Mouse (Mus musculus) layer of hippocampus, postnatal 25 days (tissue): ENCODE results near the gene Cfap77. TPM values are rescaled to one million over a fixed set of nuclear protein-coding genes. Genes with fewer than 3 reads are reported as not detected.

Source experiments
- DNase-seq, 2 experiments: peaks; one replicate each; pipeline ENCODE4 v3.0.0; 2022; ENCODE audit warnings: mixed read lengths in 2 of 2, low spot score in 1 of 2; ENCODE audit errors: extremely low spot score in 1 of 2
- total RNA-seq, 2 experiments: library from RNA; stranded (reverse); gene quantifications; 2 replicates each; pipeline ENCODE4 v1.2.3; 2021

Gene Cfap77
- total RNA-seq, 2 experiments from 2014 or later = 0.54 to 0.80 TPM

DNA sequence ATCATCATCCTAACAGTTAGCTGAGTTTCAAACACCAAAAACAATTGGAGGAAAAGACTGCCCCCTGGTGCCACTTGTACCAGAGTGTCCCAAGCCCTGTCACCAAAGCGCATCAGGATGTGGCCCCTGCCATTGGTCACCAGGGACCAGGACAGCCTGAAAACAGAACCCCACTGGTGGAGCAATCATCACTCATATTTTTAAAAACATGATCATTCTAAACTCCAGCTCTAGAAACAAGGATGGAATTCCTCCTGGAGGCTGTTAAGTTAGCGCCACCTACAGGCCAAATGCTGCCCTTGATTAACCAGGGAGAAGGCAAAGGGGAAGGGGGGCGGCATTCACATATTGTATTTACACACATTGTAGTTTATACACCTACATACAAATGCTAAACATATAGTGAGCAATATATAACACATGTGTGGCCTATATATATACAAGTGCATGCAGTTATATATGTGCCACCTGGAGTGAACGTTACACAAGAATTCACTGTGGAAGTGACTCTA, 1.9 kb downstream of the Cfap77 start:
- peak; percentile 34 to 76 for DNase-seq

DNA sequence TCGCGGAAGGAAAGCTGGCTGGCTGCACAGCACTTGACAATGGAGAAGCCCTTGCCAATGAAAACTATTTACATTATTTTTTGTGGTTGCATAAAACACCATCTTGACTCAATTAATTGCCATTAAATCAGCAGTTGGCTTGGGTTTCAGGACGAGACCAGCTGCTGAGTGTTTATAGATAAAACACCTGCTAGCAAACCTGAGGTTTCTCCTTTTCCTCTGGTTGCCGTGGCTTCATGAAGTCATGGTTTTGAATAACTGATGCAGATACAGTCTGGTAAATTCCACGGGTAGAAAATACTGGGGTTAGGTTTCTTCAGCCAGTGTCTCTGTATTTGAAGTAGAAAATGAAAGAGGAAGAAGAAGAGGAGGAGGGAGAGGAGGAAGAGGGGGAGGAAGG, 2.9 kb downstream of the Cfap77 start:
- DNase-seq = no peak

DNA sequence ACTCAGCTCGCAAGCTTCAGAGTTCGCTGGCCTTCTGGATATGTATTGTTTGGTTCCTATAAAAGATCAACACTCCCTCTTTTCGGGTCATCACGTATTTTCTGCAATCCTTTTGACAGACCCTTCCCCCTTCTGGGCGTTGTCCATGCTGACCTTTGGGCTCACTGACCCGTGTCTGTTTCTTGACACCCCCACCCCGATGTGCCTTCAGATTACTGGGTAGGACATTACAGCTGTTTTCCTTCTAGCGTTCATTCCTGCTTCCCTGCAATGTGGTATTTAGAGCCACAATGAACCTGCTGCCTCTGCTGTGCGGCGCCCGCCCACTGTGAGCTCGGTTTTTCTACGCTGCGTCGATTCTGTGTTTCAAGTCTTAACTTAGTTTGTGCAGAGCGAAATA, 8.7 kb downstream of the Cfap77 start:
- DNase-seq = no peak

DNA sequence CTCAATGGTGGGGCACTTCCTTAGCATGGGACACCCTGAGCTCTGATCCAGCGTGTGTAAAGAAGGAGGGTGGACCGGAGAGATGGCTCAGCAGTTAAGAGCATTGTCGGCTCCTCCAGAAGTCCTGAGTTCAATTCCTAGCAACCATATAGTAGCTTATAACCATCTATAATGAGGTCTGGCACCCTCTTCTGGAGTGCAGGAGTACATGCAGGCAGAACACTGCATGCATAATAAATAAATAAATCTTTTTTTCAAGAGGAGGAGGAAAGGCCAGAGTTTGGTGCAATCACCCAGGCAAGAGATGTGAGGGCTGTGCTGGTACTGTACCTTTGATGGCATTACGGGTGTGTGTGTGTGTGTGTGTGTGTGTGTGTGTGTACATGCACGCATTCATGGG, 12.7 kb downstream of the Cfap77 start:
- no peak for DNase-seq

DNA sequence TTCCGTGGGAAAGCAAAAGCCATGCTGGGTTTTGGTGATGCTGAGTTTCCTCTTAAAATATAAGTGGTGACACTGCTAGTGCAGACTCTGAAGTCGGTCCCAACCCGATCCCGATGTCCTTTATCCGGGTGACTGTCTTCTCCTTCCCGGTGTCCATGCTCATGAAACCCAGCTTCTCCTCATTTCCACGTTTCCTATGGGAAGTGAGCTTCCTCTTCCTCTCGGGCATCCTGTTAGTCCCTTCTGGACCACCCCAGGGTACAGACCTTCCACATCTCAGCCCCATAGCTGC, 13.4 kb downstream of the Cfap77 start:
- DNase-seq = no peak

DNA sequence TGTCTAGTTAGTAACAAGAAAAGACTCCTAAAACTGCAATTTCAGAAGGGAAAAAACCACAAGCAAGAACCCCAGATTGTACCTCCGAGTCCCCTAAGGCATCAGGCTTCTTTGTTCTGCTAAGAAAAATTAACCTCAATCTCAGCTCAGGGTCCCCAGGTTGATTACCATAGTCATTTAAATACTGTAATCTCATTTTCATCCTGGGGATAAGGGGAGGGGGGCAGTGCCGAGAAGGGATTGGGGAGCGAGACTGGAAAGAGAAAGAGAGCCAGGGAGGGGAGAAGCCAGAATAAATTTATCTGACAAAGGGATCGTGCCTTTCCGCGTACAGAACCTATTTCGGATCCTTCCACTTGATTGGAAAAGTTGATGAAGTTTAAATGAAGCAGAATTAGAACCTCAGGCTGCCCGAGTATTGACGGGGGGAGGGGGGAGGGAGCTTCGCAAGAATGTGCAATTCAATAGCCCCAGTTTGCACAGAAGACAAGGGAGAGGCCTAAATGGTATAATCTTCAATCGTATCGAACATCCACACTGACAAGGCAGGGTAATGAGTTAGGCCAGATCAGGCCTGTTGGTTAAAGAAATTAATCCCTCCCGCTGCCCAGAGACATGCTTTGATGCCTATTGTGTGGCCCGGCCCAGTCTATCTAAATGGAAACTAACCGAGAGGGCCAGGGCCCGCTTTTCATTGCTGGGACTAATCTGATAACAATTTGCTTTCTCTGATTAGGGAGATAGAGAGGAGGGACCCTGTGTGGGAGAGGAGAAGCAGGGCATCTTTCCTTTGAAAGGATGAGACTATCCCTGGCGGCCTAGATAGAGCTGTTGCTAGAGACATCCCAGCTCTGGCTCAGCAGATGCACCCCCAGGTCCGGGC, 14.0 kb downstream of the Cfap77 start:
- DNase-seq = no peak

DNA sequence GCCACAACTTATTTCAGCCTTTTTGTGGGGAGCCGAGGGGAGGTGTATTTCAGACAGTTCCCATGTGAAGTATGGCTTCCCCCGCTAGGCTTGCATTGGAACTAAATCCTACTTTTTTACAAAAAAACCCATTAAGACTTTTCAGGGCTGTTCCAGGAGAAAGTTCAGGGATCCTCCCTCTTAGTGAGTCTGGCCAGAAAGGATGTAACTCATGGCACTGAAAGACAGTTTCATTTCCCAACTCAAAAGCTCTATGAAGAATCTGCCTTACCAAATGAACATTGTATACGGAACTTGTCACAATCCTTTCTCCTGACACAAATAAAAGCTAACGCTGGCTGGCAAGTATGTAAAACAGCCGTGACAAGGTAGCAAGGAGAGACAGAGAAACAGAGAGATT, 15.1 kb downstream of the Cfap77 start:
- no peak for DNase-seq

DNA sequence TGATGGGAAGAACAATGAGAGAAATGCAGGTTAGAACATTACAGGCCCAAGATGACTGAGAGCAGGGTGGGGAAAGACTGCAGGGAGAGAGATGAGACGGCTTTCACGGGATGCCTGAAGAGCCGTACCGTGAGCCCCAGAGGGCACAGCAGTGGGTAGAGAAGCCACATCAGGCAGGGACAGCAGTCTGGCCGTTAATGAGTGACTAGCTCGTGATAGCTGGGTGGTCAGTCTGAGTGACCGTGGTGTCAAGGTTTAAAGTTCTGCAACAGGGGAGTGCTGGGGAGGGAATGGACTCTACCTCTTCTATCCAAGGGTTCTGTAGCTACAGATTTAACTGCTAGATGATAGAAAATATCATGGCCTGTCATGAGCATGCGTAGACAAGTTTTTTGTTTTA, 19.2 kb downstream of the Cfap77 start:
- no peak for DNase-seq

DNA sequence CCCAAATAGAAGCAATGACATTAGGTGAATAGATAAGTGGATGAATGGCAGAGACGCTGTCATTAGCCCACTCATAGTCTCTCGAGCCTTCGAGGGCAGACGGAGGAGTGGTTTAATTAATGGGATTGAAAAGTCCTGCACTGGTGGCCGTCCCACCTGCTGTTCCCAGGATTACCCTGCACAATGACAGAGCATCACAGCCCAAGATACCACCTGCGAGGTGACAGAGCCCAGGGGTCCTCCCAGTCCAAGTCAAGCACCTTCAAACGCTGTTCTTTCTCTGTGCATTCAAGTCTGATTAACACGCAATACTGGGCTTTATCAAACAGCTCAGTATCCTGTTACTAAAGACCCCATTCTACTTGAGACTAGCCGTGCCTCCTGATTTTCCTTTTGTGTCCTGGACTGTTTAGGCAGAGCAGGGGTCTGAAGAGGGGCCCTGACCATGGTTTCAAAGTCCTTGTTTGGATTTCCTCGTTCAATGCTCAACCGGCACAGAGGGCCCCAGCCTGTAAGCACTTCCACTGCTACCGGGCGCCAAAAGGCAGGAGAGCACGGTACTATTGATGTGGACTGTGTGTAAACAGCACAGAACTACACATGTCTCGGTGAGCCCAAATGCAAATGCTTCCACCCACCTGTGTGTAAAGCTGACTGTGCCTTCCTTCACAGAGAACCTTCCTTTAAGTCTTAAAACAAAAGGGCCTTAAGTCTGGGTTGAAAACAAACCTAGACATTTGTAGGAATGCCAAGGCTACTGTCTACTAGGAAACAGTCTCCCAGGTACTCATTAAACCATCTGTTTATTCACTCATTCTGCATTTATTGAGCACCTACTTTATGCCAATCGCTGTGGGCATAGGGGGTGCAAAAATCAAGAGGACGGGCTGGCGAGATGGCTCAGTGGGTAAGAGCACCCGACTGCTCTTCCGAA, 20.1 kb downstream of the Cfap77 start:
- DNase-seq = no peak

DNA sequence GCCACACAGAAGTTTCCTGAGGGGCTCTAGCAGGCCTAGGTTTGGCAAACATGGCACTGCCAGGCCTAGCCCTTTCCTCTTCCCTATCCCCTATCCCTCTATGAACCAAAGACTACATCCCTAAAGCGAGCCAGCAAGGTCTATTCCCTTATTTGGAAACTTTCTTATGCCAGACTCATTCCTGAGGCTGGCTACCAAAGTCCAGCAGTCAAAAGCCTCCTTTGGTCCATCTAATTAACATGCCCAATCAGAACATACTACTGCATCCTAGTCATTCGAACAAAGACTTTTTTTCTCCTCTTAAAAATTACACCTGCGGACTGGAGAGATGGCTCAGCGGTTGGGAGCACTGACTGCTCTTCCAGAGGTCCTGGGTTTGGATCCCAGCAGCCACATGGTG, 22.9 kb downstream of the Cfap77 start:
- no peak for DNase-seq

DNA sequence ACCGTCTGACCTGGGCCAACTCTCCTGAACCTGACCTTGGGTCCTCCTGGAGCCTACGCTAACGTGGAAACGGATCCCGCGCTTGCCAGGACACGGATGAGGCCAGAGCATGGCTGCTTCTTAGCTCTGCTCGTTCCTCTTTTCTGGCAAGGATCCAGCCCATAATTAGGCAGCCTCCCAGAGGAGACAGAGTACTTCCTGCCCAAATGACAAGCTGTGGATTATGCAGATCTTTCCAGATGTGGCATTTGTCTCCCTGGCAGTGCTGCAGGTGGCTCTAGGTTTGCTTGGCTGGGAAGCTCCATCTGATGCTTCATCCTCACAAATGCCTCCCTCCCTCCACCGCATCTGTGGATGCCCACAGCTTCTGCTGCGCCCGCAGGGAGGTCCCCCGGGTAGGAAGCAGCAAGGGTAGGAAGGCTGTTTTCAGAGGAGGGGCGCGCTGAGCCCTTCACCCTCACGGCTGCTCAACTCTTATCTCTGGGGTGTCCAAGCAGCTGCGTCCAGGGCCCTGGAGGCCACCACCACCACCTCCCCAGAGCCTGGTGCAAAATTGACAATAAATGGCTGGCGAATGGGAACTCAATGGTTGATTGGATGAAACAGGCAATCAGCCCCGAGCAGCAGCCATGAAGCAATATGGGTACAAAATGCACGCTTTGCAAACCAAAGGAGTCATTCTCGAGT, 24.7 kb downstream of the Cfap77 start:
- no peak for DNase-seq

DNA sequence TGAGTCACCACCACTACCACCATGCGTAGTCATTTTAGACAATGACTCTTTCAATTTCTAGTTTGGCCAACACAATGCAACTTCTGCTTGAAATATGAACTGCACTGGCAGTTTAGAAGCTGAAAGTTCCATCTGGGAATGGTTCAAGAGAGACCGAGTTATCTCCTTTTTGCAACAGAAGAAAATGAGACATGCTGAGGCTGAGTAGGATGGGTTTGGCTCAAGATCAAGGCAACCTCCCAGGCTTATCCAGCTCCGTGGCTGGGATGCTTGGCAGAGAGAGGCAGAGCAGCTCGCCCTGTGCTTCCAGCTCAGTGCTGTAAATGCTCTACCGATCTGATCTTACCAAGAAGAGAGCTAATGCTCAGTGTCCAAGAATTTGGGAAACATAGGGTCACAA, 29.6 kb downstream of the Cfap77 start:
- DNase-seq = no peak

DNA sequence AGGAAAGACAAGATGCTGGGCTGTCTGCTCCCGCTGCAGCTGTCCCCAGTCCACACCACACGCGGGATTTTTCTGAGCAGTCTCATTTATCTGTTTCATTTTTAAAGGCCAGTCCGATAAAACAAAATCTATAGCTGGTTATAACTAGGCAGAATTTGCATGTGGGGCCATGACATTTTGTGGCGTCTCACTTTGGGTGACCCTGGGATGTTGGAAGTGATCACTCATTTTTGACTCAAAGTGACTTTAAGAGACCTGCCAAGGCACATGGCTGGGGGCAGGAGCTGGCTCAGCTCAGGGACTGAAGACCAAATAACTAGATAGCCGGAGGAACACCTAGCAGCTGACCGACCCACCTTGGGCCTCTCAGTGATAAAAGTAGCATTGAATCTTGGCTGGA, 31.9 kb downstream of the Cfap77 start:
- no peak for DNase-seq

DNA sequence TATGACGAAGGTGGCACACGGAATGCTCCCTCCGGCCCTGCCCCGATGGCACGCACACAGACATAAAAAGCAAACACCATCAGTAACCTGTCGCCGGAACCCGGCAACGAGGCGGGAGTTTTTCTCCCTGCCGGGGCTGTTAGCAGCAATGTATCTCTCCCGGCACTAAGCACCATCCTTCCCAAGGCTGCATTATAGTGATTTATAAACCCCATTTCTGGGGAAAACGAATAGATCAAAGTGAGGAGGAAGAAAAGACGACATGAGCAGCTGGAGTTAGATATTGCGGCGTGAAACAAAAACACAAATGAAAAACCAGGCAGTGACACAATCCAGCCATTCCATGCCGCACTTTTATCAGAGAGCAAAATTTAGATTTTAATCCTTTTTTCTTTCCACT, 33.8 kb downstream of the Cfap77 start:
- no peak for DNase-seq

DNA sequence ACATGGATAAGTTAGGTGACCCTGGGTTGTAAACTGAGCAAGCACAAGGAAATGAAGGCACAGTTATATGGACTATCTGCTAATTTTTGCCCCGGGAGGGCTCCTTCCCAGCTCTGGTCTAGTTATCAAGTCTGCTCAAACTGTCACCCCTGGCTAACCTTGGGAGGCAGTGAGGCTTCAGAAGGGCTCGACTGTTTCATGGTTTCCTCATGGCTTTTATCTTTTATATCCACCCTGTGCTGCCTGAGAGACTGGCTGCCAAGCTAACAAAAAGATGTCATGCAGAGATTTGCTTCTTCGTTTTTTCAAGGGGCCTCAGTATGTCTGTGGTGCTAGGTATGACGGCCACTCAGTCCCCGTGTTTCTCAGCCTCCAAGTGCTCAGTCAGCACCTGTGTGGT, 36.2 kb downstream of the Cfap77 start:
- DNase-seq = no peak

DNA sequence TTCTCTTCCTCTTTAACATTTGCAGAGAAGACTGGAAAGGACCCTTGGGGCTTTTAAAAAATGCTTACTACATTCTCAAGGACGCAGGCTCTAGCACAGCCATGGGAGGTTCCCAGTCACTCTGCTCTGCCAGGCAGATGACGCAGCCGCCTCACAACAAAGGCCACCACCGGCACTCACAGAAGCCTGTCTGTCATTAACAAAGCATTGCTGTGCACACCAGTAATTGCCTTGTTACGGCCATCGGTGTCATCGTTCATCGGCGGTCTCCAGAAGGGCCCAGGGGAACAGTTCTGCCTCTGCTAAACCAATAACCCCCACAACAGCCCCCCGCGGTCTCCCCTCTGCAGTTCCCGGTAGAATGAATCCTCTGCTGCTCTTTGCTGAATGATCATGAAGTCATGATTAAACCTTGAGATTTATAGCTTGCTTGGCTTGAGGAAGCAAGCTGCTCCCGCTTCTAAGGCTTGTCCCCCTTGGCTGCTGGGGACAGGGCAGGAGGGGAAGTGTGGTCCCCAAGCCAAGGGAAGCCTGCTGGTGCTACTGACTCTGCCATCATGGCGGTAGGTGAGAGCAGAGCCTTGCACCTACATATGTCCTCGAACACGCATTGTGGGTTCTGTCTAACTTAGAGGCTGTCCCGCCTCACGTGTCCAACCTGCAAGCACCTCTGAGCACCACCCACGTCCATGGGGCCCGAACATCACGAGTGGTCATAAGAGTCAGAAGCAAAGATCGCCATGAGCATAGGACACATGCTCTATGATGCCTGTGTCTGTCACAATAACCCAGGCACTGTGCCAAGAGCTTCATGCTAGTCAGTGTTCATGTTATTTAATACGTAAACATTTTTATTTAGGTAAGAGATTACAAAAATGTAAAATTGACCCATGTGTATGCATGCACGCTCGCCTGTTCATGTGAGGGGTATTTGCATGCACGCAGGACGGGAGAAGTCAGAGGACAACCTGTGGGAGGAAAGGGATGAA, 38.0 kb downstream of the Cfap77 start:
- DNase-seq = no peak

DNA sequence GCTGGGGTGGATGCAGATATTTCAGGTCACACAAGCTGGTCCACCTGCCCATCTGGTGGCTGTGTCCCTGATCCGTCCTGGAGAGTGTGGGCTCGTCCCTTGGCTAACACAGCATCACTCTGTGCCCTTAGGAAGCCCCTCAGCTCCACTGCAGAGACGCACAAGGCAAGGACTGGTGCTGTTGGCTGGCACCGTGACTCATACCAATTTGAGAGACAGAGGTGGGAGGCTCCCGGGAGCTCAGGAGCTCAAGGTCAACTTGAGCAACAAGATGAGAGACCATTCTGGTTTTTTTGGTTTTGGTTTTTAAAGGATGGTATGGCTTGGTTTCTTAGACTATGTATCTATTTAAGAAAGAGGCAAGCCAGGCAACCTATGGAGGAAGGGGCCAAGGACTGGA, 42.3 kb downstream of the Cfap77 start:
- DNase-seq = no peak

DNA sequence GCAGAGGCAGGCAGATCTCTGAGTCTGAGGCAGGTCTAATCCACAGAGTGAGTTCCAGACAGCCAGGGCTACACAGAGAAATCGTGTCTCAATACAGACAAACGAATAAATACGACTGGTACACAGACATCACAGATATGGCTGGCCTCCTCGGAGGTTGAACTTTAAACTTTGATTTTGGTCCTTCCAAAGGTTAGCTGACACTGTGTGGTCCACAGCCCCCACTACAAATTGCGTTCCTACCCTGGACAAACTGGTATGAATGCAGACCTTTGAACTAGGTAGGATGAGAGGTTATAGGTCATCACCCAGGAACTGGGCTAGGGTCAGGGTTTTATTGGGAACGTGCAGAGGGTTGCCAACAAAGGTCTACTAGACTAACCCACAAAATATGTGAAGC, 47.2 kb downstream of the Cfap77 start:
- DNase-seq = no peak

DNA sequence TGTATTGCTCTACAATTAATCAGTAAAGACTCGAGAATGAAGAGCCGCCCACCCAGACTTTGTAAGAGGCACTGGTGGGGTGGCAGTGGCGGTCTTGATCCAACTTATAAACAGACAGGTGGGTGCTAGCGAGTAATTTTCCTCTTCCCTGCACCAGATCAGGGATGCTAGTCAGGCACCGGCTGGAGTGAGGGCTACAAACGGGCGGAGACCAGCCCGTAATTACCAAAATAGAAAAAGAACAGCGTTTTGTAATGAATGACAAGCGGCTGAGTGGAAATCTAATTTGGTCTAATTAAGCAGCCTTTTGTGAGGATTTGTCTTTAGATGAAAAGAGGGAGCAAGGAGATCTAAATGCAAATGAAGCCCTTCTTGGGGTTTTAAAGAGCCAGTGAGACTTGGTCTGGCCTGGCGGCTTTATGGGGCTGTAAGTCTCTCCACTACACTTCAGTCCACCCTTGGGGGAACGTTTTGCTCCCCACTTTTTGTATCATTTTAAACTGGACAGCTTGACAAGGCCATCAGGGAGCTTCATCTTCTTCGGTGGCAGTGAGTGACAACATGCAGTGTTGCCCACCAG, 48.3 kb downstream of the Cfap77 start:
- no peak for DNase-seq
